Mouse (Mus musculus) layer of hippocampus, postnatal 14 days (tissue): ENCODE measurements around the gene Hnrnpa1. TPM values are rescaled to one million over a fixed set of nuclear protein-coding genes. Genes with fewer than 3 reads are reported as not detected.
"Not testable (repeated sequence)": the region's sequence is repeated elsewhere in the genome, so short reads cannot be mapped to it uniquely, and the experiment has no call there.

Experiments used
- DNase-seq, 2 experiments: peaks; one replicate each; pipeline ENCODE4 v3.0.0; 2021 to 2022; ENCODE audit warnings: low spot score in 2 of 2, mixed read lengths in 1 of 2
- total RNA-seq, 2 experiments: library from RNA; stranded (reverse); gene quantifications; 2 replicates each; pipeline ENCODE4 v1.2.3; 2021

Hnrnpa1 gene
- total RNA-seq, 2 experiments from 2014 or later: 297 to 307 TPM

DNA sequence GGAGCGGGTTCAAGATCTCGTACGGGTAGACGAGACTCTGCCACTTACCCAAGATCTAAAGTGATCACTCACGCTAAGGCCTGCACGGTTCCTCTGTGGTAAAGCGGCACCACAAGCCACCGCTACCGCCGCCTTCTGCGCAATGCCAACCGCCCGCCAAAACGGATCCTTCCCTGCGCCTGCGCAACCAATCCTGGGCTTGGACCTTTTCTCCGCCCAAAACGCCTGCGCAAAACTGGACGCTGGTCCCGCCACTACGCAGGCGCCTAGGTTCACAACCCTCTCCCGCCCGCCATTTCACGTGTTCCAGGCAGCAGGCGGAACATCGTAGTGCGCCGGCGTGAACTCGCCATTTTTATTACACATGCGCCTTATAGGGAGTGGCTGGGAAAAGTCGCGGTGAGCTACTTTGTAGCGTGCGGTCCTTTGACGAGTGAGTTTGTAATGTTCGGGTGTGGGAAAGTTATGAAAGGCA is 510 bp upstream of the Hnrnpa1 start, which contains the start of gene Cbx5:
Gene Cbx5 (minus strand): TSS at position 132 of the 475 bp plus-strand sequence.
- peak; percentile 97 to 99 for DNase-seq

DNA sequence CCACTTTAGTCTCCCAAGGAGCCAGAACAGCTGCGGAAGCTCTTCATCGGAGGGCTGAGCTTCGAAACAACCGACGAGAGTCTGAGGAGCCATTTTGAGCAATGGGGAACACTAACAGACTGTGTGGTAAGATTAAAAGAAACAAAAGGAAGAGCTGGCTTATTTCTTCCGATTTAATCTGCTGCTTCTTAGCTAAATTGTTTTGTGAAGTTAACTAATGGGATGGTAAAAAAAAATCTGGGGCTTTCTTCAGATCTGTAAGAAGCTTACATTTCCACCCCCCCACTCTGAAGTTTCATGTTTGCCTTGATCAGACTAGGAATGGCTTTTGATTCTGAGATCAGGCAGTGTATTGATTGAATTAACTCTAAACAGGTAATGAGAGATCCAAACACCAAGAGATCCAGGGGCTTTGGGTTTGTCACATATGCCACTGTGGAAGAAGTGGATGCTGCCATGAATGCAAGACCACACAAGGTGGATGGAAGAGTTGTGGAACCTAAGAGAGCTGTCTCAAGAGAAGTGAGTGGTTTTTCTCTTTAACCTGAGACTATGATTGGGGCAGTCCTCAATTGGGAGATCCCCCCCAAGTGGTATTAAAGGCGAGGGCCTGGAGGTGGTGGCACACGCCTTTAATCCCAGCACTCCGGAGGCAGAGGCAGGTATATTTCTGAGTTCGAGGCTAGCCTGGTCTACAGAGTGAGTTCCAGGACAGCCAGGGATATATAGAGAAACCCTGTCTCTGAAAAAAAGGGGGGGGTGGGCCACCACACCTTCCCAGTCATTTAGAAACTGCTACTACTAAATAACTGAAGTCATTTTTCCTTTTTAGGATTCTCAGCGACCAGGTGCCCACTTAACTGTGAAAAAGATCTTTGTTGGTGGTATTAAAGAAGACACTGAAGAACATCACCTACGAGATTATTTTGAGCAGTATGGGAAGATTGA is 1.1 kb downstream of the Hnrnpa1 start:
- DNase-seq: not testable (repeated sequence)

DNA sequence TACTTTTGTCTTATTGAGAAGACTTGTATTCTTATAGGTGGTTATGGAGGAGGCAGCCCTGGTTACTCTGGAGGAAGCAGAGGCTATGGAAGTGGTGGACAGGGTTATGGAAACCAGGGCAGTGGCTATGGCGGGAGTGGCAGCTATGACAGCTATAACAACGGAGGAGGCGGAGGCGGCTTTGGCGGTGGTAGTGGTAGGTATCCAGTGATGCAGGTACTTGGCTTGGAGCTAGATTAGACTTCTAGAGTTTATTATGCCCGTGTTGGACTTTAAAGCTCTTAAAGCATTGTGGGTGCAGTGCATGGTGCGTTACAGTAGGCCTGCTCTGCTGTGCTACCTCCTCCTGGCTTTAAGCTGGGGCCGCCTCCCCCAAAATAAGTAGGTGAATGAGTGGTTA is 2.7 kb downstream of the Hnrnpa1 start:
- no peak for DNase-seq

DNA sequence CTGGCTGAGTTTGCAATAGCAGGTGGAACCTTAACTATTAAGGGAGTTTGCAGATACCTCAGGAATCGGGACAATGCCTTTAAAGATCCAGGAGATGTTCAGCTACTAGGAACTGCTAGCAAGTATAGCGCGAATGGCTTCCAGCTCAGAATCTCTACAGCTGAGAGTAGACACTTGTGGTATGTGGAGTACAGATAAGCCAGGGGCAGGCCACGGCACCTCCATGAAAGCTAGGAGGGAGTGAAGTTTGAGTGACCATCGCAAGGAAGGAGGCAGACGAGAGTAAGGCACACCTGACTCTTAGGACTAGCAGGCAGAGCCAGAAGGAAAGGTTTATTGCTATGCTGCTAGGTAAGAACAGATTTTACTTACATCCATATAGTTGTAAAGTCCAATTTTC is 5.4 kb downstream of the Hnrnpa1 start:
- no peak for DNase-seq

DNA sequence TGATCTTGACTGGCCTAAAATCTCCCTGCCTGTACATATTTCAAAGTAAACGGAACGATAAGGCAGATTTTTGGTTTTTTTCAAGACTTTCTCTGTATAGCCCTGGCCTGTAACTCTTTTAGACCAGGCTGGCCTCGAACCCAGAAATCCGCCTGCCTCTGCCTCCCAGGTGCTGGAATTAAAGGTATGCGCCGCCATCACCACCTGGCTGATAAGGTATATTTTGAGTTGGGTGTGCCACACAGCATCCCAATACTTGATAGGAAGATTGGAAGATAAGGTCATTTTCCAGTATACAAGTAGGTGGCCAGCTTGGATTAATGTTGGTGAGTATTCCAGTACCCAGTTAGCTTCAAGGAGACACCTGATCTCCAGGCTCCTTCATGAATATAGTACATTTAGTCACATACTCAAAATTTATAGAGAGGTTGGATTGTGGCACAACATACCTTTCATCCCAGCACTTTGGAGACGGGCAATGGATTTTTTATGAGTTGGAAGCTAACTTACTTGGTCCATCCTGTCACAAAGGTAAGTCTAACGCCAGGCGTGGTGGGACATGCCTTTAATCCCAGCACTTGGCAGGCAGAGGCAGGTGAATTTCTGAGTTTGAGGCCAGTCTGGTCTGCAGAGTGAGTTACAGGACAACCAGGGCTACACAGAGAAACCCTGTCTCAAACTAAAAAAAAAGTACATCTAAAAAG is 7.0 kb downstream of the Hnrnpa1 start:
- no peak for DNase-seq

DNA sequence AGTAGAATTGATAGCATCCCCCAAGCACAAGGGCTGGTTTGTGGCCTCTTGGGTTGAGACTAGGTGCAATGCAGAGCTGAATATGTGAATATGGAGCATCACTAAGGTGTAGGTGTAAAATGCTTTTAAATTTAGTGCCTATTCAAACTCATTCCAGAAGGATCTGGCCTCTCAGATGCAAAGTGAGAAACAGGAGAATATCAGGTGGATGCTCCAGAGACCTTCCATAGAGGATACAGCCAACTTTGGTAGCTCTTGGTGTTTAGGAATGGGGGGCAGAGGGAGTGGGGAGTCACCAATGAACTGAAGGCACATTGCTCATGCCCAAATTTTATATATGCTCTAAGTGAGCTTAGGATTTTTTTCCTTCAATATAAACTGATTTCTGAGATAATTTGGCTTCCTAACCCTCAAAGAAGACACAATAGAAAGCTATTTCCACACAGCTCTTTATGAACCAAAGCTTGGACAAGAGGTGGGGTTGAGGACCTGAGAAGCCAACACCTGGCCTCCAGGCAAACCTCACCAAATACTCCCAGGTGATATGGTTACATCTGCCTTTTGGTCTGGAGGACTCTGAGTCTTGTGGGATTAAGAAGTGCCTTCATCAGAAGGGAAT is 7.7 kb downstream of the Hnrnpa1 start:
- no peak for DNase-seq

DNA sequence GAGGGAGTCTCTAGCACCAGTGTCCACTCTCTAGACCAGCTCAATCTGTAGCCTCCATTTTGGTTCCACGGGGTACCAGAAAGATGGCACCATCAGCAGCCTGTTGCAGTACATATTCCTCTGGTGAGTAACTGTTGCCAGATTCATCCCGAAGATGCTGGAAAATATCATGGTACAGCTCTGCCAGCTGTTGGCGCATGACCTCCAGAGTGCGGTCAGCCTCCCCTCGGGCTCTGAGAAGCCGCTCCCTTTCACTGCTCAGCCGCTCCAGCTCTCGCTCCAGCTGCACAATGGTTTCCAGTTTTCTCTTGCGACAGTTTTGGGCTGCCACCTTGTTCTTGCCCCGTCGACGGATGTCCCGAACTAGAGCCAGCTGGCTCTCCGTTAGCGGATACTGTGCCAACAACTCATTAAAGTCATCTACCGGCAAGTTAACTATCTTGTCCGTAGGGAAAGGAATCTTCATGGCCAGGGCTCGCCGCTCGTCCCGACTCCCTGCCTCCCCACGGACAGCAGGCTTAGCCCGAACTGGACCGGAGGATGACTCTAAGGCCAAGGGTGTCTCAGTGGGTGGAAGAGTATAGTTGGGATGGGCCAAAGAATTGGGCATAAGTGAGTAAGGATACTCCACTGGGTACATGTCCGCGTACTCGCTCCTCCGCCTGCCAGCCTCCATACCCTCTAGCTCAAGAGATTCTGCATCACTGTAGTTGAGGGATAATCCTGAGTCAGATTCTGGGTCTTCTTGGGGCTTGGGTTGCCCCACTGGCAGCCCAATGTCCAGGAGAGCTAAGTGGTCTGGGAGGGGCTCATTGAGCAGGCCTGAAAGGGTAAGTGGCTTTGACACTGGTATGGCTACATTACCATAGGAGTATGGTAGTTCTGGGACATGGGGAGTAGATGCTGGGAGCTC is 8.4 kb downstream of the Hnrnpa1 start:
- DNase-seq: peak in 1 of 2 experiments; percentile 30

DNA sequence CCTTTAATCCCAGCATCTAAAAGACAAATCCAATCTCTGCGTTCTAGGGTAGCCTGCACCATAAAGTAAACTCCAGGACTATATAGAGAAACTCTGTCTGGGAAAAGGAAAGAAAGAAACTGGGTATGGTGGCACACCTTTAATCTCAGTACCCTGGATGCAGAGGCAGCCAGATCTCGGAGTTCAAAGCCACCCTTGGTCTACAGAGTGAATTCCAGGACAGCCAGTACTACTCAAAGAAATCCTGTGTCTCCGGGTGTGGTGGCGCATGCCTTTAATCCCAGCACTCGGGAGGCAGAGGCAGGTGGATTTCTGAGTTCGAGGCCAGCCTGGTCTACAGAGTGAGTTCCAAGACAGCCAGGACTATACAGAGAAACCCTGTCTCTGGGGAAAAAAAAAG is 9.3 kb downstream of the Hnrnpa1 start:
- not testable (repeated sequence) for DNase-seq

DNA sequence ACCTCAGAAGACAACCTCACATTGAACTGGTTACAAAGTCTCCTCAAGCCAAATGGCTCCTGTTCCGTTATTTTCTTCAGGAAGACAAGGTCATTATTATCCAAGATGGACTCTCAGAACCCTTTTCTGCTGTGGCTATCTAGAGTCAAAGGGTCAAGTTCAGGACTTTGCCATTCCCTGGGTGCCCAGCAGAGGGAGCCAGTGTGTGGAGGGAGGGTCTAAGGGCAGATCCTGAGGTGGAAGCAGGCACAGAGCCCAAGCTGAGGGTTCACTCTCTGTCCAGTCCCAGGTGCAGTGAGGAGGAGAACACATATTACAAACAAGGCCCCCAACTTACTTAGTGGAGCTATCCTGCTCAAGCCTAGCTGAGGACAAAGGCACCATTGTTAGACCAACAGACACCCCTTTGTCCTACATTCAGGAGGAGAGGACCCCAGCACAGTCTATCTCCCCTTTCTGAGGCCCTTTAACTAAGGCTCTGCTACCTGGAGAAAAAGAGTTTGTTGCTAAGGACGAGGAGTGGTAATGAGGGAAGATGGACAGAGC is 10.0 kb downstream of the Hnrnpa1 start:
- peak in 1 of 2 experiments; percentile 37 for DNase-seq

DNA sequence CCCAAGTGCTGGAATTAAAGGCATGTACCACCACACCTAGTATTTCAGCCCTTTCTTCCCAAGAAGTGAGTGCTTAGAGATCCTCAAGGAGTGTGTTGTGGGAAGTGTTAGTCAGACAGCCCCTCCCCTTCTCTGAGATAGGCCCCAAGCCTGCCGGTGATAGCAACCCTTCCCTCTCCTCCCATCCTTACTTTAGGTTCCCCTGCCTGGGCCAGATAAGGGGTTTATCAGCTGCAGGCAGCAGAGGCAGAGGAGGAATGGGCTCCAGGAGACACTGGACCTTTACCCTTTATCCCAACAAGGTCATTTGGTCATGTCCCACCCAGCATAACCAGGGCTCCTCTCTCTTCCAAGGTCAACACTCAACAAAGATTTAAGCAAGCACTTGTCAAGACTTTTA is 11.4 kb downstream of the Hnrnpa1 start:
- DNase-seq: no peak

DNA sequence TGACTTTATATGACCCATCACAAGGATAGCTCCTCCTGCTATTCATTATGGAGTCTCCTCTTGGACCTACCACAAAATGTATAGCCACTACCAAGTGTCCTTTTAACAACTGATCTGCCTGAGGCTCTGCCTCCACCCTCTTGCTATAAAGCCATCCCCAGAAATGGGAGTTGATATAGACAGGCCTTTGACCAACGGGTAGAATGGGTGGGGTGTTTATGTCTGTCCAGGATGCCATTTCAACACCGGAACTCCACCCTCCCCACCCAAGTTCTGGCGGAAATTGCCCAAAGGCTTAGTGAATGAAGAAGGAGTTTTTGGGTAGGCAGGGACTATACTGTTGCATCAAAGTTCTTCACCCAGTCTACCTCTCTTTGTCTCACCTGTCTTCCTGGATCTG is 12.4 kb downstream of the Hnrnpa1 start:
- DNase-seq: no peak

DNA sequence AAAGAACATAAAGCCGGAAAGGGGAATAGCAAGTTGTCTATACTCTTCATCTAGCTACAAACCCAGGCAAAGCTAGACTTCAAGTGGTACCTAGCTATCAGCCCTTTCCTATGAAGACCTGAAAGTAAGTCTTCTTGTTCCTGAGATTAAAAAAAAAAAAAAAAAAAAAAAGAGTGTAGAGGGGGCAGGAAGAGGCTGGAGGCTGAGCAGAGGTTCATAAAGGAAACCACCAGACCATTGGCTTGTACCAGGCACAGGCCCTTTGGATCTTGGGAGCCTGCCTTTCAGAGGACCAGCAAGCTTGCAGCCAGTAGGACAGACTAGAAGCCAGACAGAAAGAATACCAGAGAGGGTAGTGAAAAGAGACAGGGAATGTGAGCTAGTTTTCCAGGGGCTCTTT is 13.1 kb downstream of the Hnrnpa1 start:
- DNase-seq: no peak

DNA sequence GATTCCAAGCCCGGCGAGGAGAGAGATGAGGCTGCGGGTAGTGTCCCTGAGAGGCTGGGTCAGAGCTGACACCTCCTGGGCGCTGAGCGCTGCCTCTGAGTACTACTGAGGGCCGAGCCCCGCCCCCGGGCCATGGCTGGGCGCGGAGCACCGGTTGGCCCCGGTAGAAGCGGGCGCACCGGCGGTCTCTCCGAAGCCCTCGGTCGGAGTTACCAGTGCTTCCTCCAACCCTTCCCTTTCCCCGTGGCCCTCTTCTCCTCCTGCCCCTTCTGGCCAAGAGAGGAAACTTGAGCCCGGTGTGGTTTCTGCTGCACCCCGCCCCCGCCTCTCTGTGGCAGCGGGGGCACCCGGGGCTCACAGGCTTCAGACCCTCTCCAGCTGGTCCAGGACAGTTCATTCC is 14.9 kb downstream of the Hnrnpa1 start:
- no peak for DNase-seq

DNA sequence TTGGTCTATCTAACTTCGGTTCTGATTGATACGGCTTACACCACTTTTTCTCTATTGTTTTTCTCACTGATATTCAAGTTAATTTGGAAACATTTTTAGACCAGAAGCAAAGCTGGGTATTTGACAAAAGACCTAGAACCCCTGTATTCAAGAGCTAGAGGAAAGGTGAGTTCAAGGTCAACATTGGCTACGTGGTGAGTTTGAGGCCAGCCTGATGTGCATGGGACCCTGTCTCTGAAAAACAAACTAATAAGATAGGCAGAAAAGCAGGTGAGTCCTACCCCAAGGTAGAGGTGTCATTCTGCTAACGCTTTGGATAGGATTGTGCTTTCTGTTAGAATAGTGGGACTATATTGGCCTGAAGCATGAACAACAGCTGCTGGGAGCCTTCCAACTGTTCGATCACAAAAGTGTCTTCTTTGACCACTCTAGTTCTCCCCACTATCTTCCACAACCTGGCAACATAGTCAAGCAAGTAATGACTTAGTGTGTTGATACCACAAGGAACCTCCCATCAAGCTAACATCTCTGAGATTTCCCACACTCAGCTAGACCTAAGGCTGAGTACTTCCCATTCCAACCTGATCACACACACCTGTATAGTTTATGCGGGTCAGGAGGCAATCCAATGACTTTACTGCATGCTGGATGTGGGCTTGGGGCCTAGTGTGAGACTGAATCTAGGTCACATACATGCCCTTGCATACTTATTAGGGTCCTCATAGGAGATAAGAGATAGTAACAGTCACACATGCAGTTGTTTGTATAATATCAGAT is 16.2 kb downstream of the Hnrnpa1 start:
- DNase-seq: no peak

DNA sequence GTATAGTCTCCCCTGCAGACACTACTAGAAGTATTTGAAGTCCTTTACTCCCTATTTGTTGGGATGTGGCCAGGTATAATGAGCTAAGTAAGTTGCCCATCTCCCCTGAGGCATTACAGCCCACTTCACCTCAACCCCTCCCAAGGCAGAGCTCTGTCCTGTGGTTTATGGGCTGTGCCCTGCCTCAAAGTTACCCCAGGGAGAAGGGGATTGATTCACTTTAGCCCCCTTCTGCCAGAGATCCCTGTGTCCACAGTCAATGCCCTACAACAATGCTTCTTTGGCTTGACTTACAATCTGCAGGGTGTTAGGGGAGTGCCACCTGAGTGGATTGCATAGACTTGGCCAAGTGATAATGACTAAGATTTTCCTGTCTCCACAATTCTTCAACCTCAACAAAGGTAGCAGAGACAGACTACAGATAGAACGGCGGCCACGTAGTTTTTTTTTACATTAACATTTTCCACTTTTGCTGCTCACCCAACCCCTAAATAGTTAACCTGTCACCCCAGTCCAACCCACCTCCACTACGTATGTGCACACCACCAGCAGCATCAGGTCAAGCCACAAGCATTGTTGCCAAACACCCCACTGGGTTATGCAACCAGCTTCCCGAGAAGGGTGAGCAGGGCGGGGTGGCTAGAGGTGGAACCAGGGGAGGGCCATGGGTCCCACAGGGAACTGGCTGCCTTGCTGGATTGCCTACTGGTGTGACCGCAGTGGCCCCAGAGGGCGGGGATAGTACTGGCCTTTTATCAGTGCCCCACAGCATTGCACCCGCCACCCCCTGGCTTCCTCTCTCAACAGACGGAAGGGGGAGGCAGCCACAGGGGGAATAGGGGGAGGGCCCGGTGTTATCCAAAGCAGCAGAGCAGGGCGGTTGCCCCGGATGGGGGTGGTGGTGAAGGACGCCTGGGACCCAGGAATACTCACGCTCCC is 17.8 kb downstream of the Hnrnpa1 start, which contains the start of gene Nfe2:
Gene Nfe2 (minus strand): TSS at position 614 of the 939 bp plus-strand sequence.
- no peak for DNase-seq

DNA sequence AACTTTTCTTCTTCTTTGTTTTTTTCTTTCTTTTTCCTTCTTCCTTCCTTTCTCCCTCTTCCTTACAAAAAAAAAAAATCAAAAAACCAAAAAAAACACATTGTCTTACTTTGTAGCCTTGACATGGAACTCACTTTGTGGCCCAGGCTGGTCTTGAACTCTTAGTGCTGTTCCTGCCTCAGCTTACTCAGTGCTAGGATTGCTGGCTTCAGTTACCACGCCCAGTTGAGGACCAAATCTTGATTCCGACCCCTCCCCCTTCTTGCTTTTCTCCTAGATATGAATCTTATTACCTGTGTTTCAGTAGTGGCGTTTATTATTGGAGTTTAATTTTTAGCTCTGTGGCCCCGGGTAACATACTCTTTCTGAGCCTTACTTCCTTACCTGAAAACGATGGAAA is 18.9 kb downstream of the Hnrnpa1 start:
- no peak for DNase-seq

DNA sequence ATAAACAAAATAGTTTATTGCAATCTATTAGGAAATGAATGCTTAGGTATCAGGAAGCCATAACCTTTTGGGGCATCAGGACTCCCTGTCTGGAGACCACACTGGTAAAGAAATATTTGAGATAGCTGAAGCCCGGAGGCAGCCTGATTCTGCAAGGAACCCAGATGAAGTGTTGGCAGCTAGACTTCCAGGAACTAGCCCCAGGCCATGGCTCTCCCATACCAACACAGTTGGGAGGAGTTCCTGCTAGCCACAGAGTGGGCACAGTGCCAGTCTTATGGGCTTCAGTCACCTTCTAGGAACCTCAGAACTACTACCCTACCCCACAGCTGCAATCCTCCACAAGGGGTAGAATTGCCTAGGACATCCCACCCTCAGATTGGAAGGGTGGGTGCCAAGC is 19.8 kb downstream of the Hnrnpa1 start:
- DNase-seq: no peak

DNA sequence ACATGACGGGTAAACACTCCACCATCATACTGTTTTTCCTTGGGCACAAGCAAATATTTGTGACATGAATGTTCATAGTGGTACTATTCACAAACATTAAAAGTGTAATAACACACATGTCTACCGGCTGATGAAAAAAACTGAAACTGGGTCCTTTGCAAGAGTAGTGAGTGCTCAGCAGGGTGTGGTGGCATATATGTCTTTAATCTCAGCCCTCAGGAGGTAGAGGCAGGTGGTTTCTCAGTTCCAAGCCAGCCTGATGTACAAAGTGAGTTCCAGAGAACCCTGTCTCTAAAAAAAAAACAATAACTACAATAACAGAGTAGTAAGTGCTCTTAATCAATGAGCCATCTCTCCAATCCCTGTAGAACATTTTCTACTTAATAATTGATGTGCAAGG is 24.6 kb downstream of the Hnrnpa1 start:
- DNase-seq: no peak
